Mouse (Mus musculus) kidney, adult 2 months (tissue): Measurements from ENCODE around the gene Gm20708. TPM values are rescaled to one million over a fixed set of nuclear protein-coding genes. Genes with fewer than 3 reads are reported as not detected.

Source experiments
- DNase-seq: peaks from one replicate; pipeline ENCODE4 v3.0.0; 2021
- H3K27ac ChIP-seq: fragments of 200-500 bp; 2 replicates; pipeline ENCODE4 v1.5.1; 2012; ENCODE audit warnings: low read depth, low read length, control low read depth, inconsistent platforms; ENCODE audit not compliant: insufficient read depth
- H3K27me3 ChIP-seq: fragments of 200-500 bp; replicated peaks from 2 replicates; pipeline ENCODE4 v1.6.1; 2012; ENCODE audit warnings: mild to moderate bottlenecking, moderate library complexity, low read length, inconsistent platforms; ENCODE audit not compliant: control insufficient read depth, insufficient read depth
- H3K36me3 ChIP-seq: fragments of 200-500 bp; 2 replicates; pipeline ENCODE4 v1.6.1; 2012; ENCODE audit warnings: mild to moderate bottlenecking, moderate library complexity, low read length, inconsistent platforms; ENCODE audit not compliant: control insufficient read depth, insufficient read depth
- H3K4me1 ChIP-seq: fragments of 200-500 bp; 2 replicates; pipeline ENCODE4 v1.6.1; 2011; ENCODE audit warnings: low read length; ENCODE audit not compliant: control insufficient read depth, insufficient read depth
- H3K4me3 ChIP-seq: fragments of 200-500 bp; 2 replicates; pipeline ENCODE4 v1.5.1; 2011; ENCODE audit warnings: mild to moderate bottlenecking, low read depth, low read length, control low read depth; ENCODE audit not compliant: insufficient read depth
- CTCF ChIP-seq: fragments of 200-500 bp; conservative IDR thresholded peaks from 2 replicates; pipeline ENCODE4 v1.5.1; 2011; ENCODE audit warnings: low read depth, mild to moderate bottlenecking, control low read depth, low read length, moderate library complexity, mixed read lengths; ENCODE audit not compliant: insufficient read depth, insufficient read length
- POLR2A ChIP-seq: fragments of 200-500 bp; IDR thresholded peaks from one replicate; pipeline ENCODE4 v1.6.1; 2011; ENCODE audit warnings: low read depth, low read length, control low read depth
- WGBS: fragments of 180-500 bp; shearing (Covaris S2); methylation state at CpG from one replicate; pipeline ENCODE4 v1.1.7; 2018; 5-methylcytosine and 5-hydroxymethylcytosine counted together
- polyA plus RNA-seq: library from polyadenylated mRNA; depleted of rRNA; stranded (reverse); fragments of >200 nt; gene quantifications from 2 replicates; pipeline ENCODE4 v1.2.3, GENCODE M21; 2012

Gene Gm20708
- polyA plus RNA-seq, 1 experiment, result 0.22 TPM

GRCm38 (mm10) chr11:117834086-117834485 is 24.6 kb downstream of the Gm20708 start:
- DNase-seq, result peak; percentile 91
- Histone ChIP-seq H3K36me3 (no peaks in the 10 kb centered on the region), H3K4me3 (no peak overlapping the region), H3K4me1 (peaks cover 32% of the 10 kb centered on the region), H3K27ac (peak overlapping the region; percentile 94), H3K27me3 (no peaks in the 10 kb centered on the region)
- TF ChIP-seq CTCF (no peak), POLR2A (peak; percentile 43)
- WGBS, result 61% methylated on average over 8 of the region's 8 CpGs

- H3K4me1 ChIP-seq, result peaks cover 14% of the 10 kb centered on the region; the same call in 1 of the 2 replicates
- H3K27me3 ChIP-seq, result no peaks in the 10 kb centered on the region
- no peak for TF ChIP-seq POLR2A
- no peak for TF ChIP-seq CTCF
- H3K27ac ChIP-seq, result no peak overlapping the region
- no peak overlapping the region for H3K4me3 ChIP-seq
- peak; percentile 68 for DNase-seq
- 26% methylated on average over 13 of the region's 13 CpGs for WGBS
- H3K36me3 ChIP-seq, result no peaks in the 10 kb centered on the region
Observed at GRCm38 (mm10) chr11:117836306-117836705, 26.8 kb downstream of the Gm20708 start.

GRCm38 (mm10) chr11:117838572-117838971 is 29.1 kb downstream of the Gm20708 start:
- TF ChIP-seq CTCF, result no peak
- TF ChIP-seq POLR2A, result no peak
- H3K36me3 ChIP-seq, result no peaks in the 10 kb centered on the region
- H3K27me3 ChIP-seq, result no peaks in the 10 kb centered on the region
- peak overlapping the region; percentile 41 for H3K27ac ChIP-seq
- peak; percentile 68 for DNase-seq
- WGBS, result 50% methylated on average over 2 of the region's 2 CpGs
- H3K4me3 ChIP-seq, result no peak overlapping the region
- peaks cover 14% of the 10 kb centered on the region; the same call in 1 of the 2 replicates for H3K4me1 ChIP-seq

- H3K27ac ChIP-seq, result peak overlapping the region; percentile 41
Observed at GRCm38 (mm10) chr11:117839021-117839420, 29.6 kb downstream of the Gm20708 start.

GRCm38 (mm10) chr11:117840910-117841309 is 31.4 kb downstream of the Gm20708 start:
- Histone ChIP-seq H3K27ac (no peak overlapping the region), H3K4me1 (peaks cover 15% of the 10 kb centered on the region), H3K4me3 (no peak overlapping the region), H3K27me3 (no peaks in the 10 kb centered on the region), H3K36me3 (no peaks in the 10 kb centered on the region)
- 31% methylated on average over 1 of the region's 1 CpGs for WGBS
- no peak for TF ChIP-seq POLR2A
- TF ChIP-seq CTCF, result no peak
- no peak for DNase-seq

More at GRCm38 (mm10) chr11:117839021-117839420, 29.6 kb downstream of the Gm20708 start:
- DNase-seq, result no peak
- no peaks in the 10 kb centered on the region for H3K27me3 ChIP-seq
- 100% methylated on average over 1 of the region's 1 CpGs for WGBS
- TF ChIP-seq CTCF, result no peak
- no peak for TF ChIP-seq POLR2A
- H3K4me1 ChIP-seq, result peaks cover 14% of the 10 kb centered on the region; the same call in 1 of the 2 replicates
- H3K4me3 ChIP-seq, result no peak overlapping the region
- no peaks in the 10 kb centered on the region for H3K36me3 ChIP-seq

- H3K36me3 ChIP-seq, result no peaks in the 10 kb centered on the region
- TF ChIP-seq CTCF (no peak), POLR2A (no peak)
- H3K27me3 ChIP-seq, result no peaks in the 10 kb centered on the region
- 84% methylated on average over 2 of the region's 2 CpGs for WGBS
- H3K4me3 ChIP-seq, result no peak overlapping the region
- H3K27ac ChIP-seq, result no peak overlapping the region
- H3K4me1 ChIP-seq, result peaks cover 27% of the 10 kb centered on the region
- no peak for DNase-seq
Observed at GRCm38 (mm10) chr11:117843434-117843833, 34.0 kb downstream of the Gm20708 start.

GRCm38 (mm10) chr11:117844997-117845396 is 35.5 kb downstream of the Gm20708 start:
- H3K4me3 ChIP-seq, result no peak overlapping the region
- peaks cover 22% of the 10 kb centered on the region for H3K4me1 ChIP-seq
- peak; percentile 90 for DNase-seq
- WGBS, result 34% methylated on average over 2 of the region's 2 CpGs
- H3K27me3 ChIP-seq, result no peaks in the 10 kb centered on the region
- peak overlapping the region; percentile 97 for H3K27ac ChIP-seq
- H3K36me3 ChIP-seq, result no peaks in the 10 kb centered on the region
- TF ChIP-seq POLR2A (no peak), CTCF (no peak)

GRCm38 (mm10) chr11:117845651-117846050 is 36.2 kb downstream of the Gm20708 start:
- no peak for TF ChIP-seq POLR2A
- TF ChIP-seq CTCF, result no peak
- peaks cover 22% of the 10 kb centered on the region for H3K4me1 ChIP-seq
- peak; percentile 23 for DNase-seq
- peak overlapping the region; percentile 76; the same call in 1 of the 2 replicates for H3K27ac ChIP-seq
- 53% methylated on average over 2 of the region's 2 CpGs for WGBS
- H3K27me3 ChIP-seq, result no peaks in the 10 kb centered on the region
- no peak overlapping the region for H3K4me3 ChIP-seq
- no peaks in the 10 kb centered on the region for H3K36me3 ChIP-seq
